Mouse (Mus musculus): ENCODE results near the gene Tmem145.
"Not testable (repeated sequence)": the region's sequence is repeated elsewhere in the genome, so short reads cannot be mapped to it uniquely, and the experiment has no call there.

Tmem145 gene

DNA sequence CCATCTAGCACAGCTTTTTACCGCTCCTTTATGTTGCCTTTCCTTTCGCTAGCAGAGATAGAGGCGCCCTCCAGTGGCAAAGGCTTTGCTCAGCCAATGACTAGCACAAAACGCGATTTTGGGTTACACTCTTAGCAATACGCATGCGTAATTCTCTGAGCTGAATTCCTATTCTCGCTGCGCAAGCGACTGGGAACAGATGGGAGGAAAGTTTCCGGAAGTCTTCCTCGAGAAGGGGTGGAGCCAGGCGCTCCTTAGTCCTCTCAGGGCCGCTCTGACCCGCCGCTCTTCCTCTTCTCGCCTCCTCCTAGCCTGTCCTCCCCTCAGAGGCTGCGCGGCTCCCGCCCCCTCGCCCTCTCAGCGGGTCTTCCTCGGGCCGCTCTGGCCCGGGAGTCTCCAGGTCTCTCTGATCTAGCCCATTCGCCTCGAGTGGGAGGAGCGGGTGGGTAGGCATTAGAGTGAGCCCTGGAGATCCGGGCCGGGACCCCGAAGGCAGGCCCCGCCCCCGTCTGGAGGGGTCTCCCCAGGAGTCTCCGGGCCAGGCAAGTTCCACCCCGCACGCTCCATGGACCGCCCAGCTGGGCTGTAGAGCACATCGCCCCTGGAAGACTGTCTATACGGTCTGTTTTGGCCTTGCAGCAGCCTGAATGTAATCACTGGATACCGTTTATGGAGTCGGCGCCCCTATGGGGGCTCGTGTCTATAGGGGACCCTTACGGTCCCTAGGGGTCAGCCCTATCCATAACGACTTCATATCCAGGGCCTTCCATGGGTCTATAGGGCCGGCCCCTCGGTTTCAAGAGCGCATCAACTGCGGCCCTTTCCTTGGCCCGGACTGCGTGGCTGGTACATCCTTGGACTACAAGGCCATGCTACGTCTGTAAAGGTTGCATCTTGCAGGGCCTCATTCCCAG, 10.9 kb downstream of the Tmem145 start, which contains the start of gene Megf8:
Gene Megf8 (plus strand): TSS at position 633 of the 914 bp plus-strand sequence.
- peak; percentile 92 for DNase-seq (ENCODE audit: extremely low read depth, insufficient read length, low spot score)

DNA sequence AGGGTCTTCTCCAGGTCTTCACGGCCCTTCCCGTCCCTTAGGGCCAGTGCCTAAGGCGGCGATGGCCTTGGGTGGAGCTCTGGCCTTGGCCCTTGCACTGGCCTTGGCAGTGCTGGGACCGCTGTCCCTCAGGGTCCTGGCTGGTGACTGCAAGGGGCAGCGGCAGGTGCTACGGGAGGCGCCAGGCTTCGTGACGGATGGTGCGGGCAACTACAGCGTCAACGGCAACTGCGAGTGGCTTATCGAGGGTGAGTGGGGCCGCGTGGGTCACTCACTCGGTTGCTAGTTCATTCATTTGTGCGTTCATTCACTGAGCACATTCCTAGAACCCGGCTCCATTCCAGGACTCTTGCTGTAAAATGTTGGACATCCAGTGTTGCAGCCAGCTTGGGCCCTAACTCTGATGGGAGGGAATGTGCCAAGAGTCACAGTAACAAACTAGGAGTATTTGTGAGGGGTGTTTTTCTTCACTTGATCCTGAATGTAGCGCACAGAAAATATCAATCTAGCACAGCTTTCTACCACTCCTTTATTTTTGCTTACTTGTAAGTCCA, 11.6 kb downstream of the Tmem145 start:
- peak; percentile 66 for DNase-seq (ENCODE audit: extremely low read depth, insufficient read length, low spot score)

DNA sequence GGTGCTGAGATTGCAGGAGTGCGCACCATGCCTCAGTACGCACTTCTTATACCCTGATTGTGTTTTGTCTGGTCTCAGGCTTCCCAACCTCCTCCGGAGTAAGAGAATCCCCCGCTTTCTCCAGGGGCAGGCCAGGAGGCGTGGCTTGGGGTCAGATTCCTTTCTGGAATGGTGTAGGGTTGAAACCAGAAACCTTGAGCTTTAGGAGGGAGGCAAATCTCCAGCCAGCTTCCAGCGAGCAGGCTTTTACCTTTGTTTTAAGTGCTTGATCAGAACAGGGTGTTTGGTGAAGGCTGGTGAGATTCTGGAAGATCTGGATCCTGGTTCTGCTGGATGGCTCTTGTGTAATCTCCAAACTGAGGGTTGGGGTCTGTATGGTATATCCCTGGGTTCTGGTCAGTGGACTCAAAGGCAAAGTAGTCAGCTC, 16.2 kb downstream of the Tmem145 start:
- no peak for DNase-seq (ENCODE audit: extremely low read depth, insufficient read length, low spot score)

DNA sequence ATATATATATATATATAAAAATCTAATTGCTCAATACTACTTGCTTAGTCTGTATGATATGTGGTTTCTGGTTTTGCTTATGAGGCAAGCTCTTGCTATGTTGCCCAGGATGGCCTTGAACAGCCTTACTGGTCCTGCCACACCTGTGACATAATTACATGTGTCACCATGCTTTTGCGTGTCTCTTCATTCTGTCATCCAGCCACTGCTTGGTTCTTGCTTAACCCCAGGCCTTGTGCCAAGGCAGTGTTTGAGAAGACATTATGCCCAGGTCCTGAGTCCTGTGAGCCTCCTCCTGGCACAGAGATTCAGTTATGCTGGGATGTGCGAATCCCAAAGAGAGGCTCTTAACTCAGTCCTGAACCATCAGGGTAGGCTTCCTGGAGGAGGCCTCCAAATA, 17.3 kb downstream of the Tmem145 start:
- no peak for DNase-seq (ENCODE audit: extremely low read depth, insufficient read length, low spot score)

DNA sequence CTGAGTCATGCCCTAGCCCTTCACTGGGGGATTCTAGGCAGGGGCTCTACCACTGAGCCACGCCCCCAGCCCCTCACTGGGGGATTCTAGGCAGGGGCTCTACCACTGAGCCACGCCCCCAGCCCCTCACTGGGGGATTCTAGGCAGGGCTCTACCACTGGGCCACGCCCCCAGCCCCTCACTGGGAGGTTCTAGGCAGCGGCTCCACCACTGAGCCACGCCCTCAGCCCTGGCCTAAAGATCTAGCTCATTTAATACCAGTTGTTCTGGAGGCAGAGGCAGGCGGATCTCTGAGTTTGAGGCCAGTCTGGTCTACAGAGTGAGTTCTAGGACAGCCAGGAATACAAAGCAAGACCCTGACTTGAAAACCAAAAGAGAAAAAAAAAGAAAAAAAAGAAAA, 19.5 kb downstream of the Tmem145 start:
- not testable (repeated sequence) for DNase-seq (ENCODE audit: extremely low read depth, insufficient read length, low spot score)

DNA sequence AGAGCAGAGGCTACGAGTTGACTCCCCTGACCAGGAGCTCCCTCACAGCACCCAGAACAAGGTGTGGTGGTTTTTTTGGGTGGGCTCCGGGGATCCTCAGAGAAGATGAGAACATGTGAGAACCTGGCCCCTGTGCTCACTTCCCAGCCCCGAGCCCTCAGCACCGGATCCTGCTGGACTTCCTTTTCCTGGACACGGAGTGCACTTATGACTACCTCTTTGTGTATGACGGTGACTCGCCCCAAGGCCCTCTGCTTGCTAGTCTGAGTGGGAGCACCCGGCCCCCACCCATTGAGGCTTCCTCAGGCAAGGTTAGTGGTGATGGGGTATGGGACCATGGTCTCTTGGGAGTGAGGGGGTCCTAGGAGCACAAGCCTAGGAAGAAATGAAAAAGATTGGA, 20.3 kb downstream of the Tmem145 start:
- no peak for DNase-seq (ENCODE audit: extremely low read depth, insufficient read length, low spot score)

DNA sequence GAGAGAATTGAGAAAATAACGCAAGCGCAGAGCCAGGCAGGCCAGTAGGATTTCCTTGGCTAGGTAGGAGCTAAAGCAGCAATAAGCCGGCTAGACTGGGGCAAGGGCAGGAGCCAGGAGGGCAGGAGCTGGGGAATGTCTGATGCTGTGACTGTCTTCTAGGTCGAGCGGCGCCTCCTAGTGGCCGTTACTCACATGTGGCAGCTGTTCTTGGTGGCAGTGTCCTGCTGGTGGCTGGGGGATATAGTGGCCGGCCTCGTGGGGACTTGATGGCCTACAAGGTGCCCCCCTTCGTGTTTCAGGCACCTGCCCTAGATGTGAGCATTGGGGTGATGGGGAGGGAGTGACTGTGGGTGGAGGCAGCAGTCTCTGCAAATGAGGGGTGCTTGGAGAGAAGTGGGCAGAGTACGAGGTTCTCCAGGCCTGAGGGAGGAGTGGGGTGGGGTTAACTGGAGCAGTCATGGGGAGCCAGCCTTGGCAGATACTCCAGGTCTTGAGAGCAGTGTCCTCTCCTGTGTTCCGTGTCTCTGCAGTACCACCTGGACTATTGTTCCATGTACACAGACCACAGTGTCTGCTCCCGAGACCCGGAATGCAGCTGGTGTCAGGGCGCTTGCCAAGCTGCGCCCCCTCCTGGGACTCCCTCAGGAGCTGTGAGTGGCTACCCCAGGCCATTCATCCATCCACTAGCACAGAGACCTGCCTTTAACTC, 27.8 kb downstream of the Tmem145 start:
- peak; percentile 49 for DNase-seq (ENCODE audit: extremely low read depth, insufficient read length, low spot score)

DNA sequence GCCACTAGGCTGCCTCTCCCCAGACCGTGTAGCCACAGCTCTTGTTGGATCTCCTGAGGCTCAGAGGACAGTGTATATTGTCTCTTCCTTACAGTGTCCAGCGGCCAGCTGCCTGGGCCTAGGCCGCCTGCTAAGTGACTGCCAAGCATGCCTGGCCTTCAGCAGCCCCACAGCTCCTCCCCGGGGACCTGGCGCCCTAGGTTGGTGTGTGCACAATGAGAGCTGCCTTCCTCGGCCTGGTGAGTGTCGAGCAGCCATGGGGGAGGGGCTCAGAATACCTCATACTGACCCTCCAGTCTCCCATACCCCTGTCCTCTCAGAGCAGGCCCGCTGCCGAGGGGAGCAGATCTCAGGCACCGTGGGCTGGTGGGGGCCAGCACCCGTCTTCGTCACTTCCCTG, 28.6 kb downstream of the Tmem145 start:
- no peak for DNase-seq (ENCODE audit: extremely low read depth, insufficient read length, low spot score)

DNA sequence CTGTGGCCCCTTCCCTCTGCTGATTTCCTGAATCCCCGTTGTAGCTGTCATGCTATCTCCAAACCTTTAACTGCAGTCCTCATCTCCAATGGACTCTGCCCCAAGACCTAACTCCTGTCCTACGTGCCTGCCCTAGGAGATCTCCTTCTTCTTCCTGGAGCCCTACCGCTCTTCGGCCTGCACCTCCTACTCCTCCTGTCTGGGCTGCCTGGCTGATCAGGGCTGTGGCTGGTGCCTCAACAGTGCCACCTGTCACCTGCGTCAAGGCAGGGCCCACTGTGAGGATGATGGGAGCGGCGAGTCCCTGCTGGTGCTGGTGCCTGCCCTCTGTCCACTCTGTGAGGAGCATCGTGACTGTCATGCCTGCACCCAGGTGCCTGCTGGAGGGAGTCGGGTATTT, 33.4 kb downstream of the Tmem145 start:
- no peak for DNase-seq (ENCODE audit: extremely low read depth, insufficient read length, low spot score)

DNA sequence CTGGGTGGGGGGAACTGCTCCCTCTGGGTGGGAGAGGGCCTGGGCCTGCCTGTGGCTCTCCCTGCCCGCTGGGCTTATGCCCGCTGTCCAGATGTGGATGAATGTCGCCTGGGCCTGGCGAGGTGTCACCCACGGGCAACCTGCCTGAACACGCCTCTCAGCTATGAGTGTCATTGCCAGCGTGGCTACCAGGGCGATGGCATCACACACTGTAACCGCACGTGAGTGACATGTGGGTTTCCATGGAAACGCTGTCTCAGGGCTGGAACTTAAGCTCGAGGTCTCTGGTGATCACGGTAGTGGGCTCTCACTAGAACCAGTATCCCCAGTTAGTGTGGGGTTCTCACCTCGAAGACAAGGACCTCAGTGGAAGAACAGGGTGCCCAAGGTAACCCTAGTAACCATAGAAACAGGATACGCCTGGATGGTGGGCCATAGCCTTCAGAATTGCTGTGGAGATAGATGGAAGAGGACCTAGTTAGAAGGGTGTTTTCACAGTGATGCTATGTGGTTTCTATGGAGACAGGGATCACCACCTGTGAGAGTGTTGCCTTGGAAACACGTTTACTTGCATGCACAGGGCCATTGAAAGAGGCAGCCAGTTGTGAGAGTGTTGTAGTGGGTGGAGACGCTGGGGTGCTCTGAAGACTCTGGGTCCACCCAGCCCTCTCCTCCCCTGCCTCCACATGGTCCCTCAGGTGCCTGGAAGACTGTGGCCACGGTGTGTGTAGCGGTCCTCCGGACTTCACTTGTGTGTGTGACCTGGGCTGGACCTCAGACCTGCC, 35.3 kb downstream of the Tmem145 start:
- DNase-seq (ENCODE audit: extremely low read depth, insufficient read length, low spot score) = no peak

DNA sequence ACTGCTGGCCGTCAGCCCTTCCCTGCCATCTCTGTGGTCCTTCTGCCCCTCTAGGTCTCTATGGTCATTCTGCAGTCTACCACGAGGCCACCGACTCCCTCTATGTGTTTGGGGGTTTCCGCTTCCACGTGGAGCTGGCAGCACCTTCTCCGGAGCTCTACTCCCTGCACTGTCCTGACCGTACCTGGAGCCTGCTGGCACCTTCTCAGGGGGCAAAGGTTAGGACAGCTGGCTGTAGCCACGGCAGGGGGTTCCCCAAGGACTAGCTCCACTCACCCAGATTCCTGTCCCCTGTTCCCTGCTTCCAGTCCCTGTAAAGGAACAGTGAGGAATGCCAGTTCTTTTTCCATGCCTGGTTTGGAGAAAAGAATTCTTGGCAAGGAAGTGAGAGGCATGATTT, 43.0 kb downstream of the Tmem145 start:
- no peak for DNase-seq (ENCODE audit: extremely low read depth, insufficient read length, low spot score)

DNA sequence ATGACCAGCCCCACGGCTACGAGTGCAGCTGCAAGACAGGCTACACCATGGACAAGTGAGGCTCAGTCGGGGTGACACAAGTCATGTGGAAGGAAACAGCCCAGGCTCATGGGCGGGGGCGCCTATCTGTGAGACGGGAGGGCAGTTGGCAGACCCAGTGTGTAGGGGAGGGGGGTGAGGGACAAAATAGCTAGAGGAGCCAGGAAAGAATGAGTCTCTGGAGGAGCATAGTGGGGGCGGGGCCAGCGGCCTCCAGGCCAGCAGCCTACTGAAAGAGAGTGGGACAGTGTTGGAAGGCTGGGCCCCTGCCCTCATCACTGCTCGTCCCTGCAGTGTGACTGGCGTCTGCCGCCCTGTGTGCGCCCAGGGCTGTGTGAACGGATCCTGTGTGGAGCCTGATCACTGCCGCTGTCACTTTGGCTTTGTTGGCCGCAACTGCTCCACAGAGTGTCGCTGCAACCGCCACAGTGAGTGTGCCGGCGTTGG, 52.9 kb downstream of the Tmem145 start:
- no peak for DNase-seq (ENCODE audit: extremely low read depth, insufficient read length, low spot score)

DNA sequence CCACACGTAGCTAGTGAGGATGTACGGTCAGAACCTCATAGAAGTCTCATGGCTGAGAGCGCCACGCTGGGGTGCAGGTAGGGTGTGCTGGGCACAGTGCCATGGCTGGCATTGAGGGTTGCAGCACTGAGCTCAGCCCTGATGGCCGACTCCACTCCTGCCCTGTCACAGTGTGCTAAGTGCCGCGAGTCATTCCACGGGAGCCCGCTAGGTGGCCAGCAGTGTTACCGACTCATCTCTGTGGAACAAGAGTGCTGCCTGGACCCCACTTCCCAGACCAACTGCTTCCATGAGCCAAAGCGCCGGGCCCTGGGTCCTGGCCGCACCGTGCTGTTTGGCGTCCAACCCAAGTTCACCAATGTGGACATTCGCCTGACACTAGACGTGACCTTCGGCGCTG, 57.2 kb downstream of the Tmem145 start:
- peak; percentile 41 for DNase-seq (ENCODE audit: extremely low read depth, insufficient read length, low spot score)

DNA sequence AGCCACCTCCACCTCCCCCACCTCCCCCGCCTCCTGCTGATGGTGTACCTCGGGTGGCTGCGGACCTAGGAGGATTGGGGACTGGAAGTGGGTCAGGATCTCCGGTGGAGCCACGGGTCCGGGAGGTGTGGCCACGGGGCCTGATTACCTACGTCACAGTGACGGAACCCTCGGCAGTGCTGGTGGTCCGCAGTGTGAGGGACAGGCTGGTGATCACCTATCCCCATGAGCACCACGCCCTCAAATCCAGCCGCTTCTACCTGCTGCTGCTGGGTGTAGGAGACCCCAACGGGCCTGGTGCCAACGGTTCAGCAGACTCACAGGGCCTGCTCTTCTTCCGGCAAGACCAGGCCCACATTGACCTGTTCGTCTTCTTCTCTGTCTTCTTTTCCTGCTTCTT, 57.7 kb downstream of the Tmem145 start:
- no peak for DNase-seq (ENCODE audit: extremely low read depth, insufficient read length, low spot score)
